Comparison of ENCODE assay signal across 9 mouse cellular contexts in the genomic region with DNA sequence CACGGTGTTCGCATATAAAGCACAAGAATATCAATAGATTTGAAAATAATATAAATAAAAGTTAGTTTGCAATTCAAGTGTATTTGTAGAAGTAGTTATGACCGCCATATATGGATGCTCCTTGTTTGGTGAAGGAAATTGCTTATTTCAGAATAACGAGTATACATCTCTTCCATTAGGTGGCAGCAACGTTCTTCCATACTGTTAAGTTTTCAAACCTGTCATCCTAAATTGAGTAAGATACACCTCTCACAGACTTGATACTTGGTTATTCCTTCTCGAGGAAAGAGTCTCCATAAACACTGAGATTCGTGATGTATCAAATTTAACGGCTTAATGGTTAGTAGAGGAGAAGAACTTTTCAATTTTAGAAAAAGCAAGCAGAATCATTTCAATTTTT. TPM values are rescaled to one million over a fixed set of nuclear protein-coding genes. Genes with fewer than 3 reads are reported as not detected.
DNase-seq lines count a peak whose midpoint lies in the region; ATAC-seq and TF ChIP-seq lines count a peak whose summit lies in the region.
"Had no signal": no experiment of that assay in that cellular context is flagged by ENCODE, and none has a peak within 500 bp of the region (broad histone marks: within the 10 kb centered on the region; RNA-seq: fewer than 3 reads in every experiment).

No protein-coding gene starts in this region.

- WGBS in forebrain, embryonic 15.5 days = 25% methylated on average over 8 of the region's 8 CpGs
- 17% methylated on average over 8 of the region's 8 CpGs for WGBS in heart, embryonic 10.5 days

- no peaks in the 10 kb centered on the region for H3K36me3 ChIP-seq in ES-E14 (ENCODE audit: control insufficient read depth, insufficient read depth, low read length, poor library complexity, severe bottlenecking)
- no peaks in the 10 kb centered on the region for H3K36me3 ChIP-seq in forebrain, embryonic 15.5 days
- H3K36me3 ChIP-seq in heart, embryonic 10.5 days = no peaks in the 10 kb centered on the region
- H3K36me3 ChIP-seq: embryonic facial prominence, embryonic 15.5 days had no signal

- no peaks in the 10 kb centered on the region for H3K9me3 ChIP-seq in ES-E14 (ENCODE audit: control insufficient read depth, insufficient read depth, low read depth, low read length)
- H3K9me3 ChIP-seq in forebrain, embryonic 15.5 days = no peaks in the 10 kb centered on the region
- H3K9me3 ChIP-seq in heart, embryonic 10.5 days = no peaks in the 10 kb centered on the region
- H3K9me3 ChIP-seq: embryonic facial prominence, embryonic 15.5 days had no signal

- H3K9ac ChIP-seq in ES-E14 (ENCODE audit: insufficient read depth, low read depth, low read length, poor library complexity, severe bottlenecking) = no peak overlapping the region
- H3K9ac ChIP-seq in forebrain, embryonic 15.5 days (replicated peaks) = no peak overlapping the region
- H3K9ac ChIP-seq: embryonic facial prominence, embryonic 15.5 days had no signal

- no peak overlapping the region for H3K4me2 ChIP-seq in forebrain, embryonic 15.5 days (replicated peaks)
- H3K4me2 ChIP-seq: embryonic facial prominence, embryonic 15.5 days had no signal

- H3K27ac ChIP-seq in ES-E14 (ENCODE audit: insufficient read depth, low read depth, low read length, poor library complexity, severe bottlenecking) = no peak overlapping the region
- H3K27ac ChIP-seq in forebrain, embryonic 15.5 days (replicated peaks) = no peak overlapping the region
- H3K27ac ChIP-seq in heart, embryonic 10.5 days = no peak overlapping the region
- H3K27ac ChIP-seq: embryonic facial prominence, embryonic 15.5 days had no signal

- in situ Hi-C loops in ES-E14 (cut with MboI; ENCODE audit: low sequenced_read_pairs in 2 of 2, unreplicated experiment in 2 of 2) = loop anchor here in 1 of 2 experiments (25.0 kb wide), 1 partner anchor 560 kb away; no protein-coding TSS in a partner anchor

- intact Hi-C loops in heart, postnatal 10 days (cut with DNase I) = loop anchor here (1.0 to 5.0 kb wide), 3 partner anchors 60 to 560 kb away; no protein-coding TSS in a partner anchor
- intact Hi-C loops in heart, postnatal 36 days (cut with DNase I) = loop anchor here (1.0 to 5.0 kb wide), 3 partner anchors 60 to 560 kb away; no protein-coding TSS in a partner anchor

- ATAC-seq in forebrain, embryonic 15.5 days (replicated peaks) = 0 out of 2 replicates have a peak, but pooled peaks have one; percentile 48

- no peaks in the 10 kb centered on the region for H3K27me3 ChIP-seq in forebrain, embryonic 15.5 days
- peaks cover 10% of the 10 kb centered on the region for H3K27me3 ChIP-seq in heart, embryonic 10.5 days (ENCODE audit: insufficient read depth, poor library complexity, severe bottlenecking)
- H3K27me3 ChIP-seq: embryonic facial prominence, embryonic 15.5 days had no signal

- peak; percentile 26 to 66 for DNase-seq in heart, postnatal 10 days
- no peak for DNase-seq in heart, postnatal 36 days
- DNase-seq in 3134 (ENCODE audit: extremely low read depth, insufficient read length, low spot score) (peak; percentile 48), ES-E14 (ENCODE audit: low read depth, low spot score) (peak; percentile 21)
- DNase-seq in natural killer cell, adult 2 months (ENCODE audit: low spot score in 2 of 2) = peak; percentile 9 to 23
- no peak for DNase-seq in spleen, adult 18-20 months
- no peak for DNase-seq in heart, embryonic 10.5 days (ENCODE audit: low spot score)

- H3K4me1 ChIP-seq in ES-E14 (ENCODE audit: control insufficient read depth in 2 of 2, insufficient read depth in 2 of 2, low read length in 2 of 2, poor library complexity in 1 of 2) = no peaks in the 10 kb centered on the region
- no peaks in the 10 kb centered on the region for H3K4me1 ChIP-seq in forebrain, embryonic 15.5 days
- 0 out of 2 replicates have a peak, but pooled peaks cover 8% of the 10 kb centered on the region for H3K4me1 ChIP-seq in heart, embryonic 10.5 days
- H3K4me1 ChIP-seq: embryonic facial prominence, embryonic 15.5 days had no signal

- H3K4me3 ChIP-seq in ES-E14 (ENCODE audit: insufficient read depth in 1 of 2, low read depth in 1 of 2, low read length in 2 of 2, poor library complexity in 1 of 2, severe bottlenecking in 1 of 2) = no peak overlapping the region
- no peak overlapping the region for H3K4me3 ChIP-seq in forebrain, embryonic 15.5 days
- no peak overlapping the region for H3K4me3 ChIP-seq in heart, embryonic 10.5 days
- H3K4me3 ChIP-seq: embryonic facial prominence, embryonic 15.5 days had no signal

TF ChIP-seq in ES-E14, 5 proteins besides CTCF, POLR2A, EP300 and RAD21:
- TF ChIP-seq ZC3H11A (IDR thresholded peaks at IDR 0.05; ENCODE audit: borderline replicate concordance, low read depth, low read length) = 0 out of 2 replicates have a peak, but pooled peaks have one; percentile 41
- no peak for TF ChIP-seq HCFC1 (IDR thresholded peaks at IDR 0.05; ENCODE audit: borderline replicate concordance, insufficient read depth, low read length)
- no peak for TF ChIP-seq ZNF384 (IDR thresholded peaks at IDR 0.05; ENCODE audit: low read depth, low read length)
- no peak for TF ChIP-seq MAFK (IDR thresholded peaks at IDR 0.05; ENCODE audit: insufficient read depth, low read depth, low read length)

RNA-seq across cellular contexts. Expression of a gene that starts 37.4 kb away (rescaled TPM):
- 1 to 10 TPM; 7.8 to 8.5 TPM for total RNA-seq in heart, postnatal 10 days (2021)
- total RNA-seq in heart, postnatal 36 days (2021) = 1 to 10 TPM; 3.4 to 3.5 TPM
- total RNA-seq in ES-E14 (2012; rRNA removed) = 27.7 and 51.1 TPM in 2 replicates
- 25.7 and 28.9 TPM in 2 replicates for polyA plus RNA-seq in forebrain, embryonic 15.5 days (2015; fragmentation: Nextera tagmentation; extraction: Ambion mirVana)
- polyA plus RNA-seq in heart, embryonic 10.5 days (2016; fragmentation: Nextera tagmentation; extraction: Ambion mirVana) = 12.3 and 38.0 TPM in 2 replicates

Comparison
In these comparisons a context has a peak if more than half of its experiments do, and no peak if none do; other contexts are left out.
1. DNase-seq: peak in heart, postnatal 10 days (2 of 2), 3134 (single experiment), ES-E14 (single experiment) and natural killer cell, adult 2 months (2 of 2); none in heart, postnatal 36 days (0 of 2), spleen, adult 18-20 months (0 of 2) and heart, embryonic 10.5 days (single experiment).